Mouse (Mus musculus) kidney, adult 11 months (tissue): Measurements from ENCODE around the gene Gm38392.
"Not testable (repeated sequence)": the region's sequence is repeated elsewhere in the genome, so short reads cannot be mapped to it uniquely, and the experiment has no call there.

Experiments used
- DNase-seq: peaks from one replicate; pipeline ENCODE4 v3.0.0; 2022

The Gm38392 gene

DNA sequence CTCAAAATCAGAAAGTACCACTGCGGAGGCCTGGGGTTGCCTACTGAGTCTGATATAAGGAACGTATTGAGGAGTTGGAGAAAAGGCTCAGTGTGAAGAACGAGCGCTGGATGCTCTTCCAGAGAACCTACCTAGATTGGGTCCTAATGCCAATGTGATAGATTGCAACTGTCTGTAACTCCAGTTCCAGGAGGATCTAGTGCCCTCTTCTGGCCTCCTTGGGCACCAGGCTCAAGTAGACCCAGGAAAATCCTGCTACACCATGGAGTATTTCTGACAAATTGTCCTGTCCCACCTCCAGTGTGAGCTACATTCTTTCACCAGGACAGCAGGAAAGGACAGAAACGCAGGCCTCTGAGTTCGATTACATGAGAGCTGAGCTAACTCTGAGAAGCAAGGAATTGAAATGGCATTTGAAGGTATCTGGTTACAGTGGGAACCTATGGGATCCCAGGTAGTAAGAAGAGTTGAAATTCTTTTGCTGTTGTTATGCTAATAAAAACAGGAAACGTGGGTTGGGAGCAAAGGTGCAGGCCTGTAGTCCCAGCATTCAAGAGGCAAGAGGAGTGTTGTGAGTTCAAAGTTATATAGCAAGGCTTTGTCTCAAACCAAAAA, 10.4 kb downstream of the Gm38392 start:
- DNase-seq: no peak

DNA sequence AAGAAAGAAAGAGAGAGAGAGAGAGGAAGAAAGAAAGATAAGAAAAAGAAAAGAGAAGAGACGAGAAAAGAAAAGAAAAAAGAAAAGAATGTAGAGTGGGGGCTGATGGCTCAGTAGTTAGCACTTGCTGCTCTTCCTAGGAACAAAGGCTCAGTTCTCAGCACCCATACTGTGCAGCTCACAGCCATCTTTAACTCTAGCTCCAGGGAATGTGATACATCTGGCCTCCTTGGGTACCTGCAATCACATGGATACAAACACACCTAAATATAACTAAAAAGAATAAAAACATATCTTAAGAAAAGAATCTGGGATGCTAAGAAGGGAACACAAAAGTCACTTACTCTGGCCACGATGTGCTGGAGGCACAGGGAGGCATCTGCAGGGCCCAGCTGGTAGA, 10.9 kb downstream of the Gm38392 start:
- DNase-seq: no peak

DNA sequence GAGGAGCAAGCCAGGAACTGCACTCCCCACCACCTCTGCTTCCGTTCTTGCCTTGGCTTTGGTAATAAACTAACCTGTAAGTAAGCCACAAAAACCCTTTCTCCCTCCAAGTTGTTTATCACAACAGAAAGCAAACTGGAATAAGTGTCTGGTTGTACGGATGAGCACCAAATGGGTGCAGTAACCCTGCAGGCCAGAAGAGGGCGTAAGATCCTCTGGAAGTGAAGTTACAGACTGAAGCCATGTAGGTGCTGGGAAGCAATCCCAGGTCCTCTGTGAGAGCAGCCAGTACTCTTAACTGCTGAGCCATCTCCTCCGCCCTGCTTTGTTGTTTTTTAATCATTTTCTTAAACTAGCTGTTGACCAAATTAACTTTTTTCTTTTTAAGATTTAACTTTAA, 13.0 kb downstream of the Gm38392 start:
- no peak for DNase-seq

DNA sequence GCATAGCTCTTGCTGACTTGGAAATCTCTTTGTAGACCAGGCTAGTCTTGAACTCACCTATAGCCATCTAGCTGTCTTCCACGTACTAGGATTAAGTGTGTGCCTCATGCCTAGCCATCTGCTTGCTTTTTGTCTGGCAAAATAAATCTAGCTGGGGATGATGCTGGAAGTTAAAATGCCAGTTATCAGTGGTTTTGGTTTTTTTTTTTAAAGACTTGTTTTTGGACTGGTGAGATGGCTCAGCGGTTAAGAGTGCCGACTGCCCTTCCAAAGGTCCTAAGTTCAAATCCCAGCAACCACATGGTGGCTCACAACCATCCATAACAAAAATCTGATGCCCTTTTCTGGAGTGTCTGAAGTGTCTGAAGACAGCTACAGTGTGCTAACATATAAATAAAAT, 15.2 kb downstream of the Gm38392 start:
- no peak for DNase-seq

DNA sequence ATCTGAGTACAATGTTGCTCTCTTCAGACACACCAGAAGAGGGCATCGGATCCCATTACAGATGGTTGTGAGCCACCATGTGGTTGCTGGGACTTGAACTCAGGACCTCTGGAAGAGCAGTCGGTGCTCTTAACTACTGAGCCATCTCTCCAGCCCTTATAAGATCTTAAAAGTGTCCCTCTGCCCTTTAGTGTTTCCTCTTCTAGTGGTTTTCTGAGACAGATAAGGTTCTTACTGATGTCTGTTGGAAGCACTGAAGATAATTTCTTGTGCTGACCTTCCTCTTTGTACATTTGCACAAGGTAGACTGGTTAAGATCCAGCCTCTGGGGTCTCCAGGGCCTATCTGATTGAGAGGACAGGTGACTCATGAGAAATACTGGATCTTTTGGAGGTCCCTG, 15.7 kb downstream of the Gm38392 start:
- DNase-seq: not testable (repeated sequence)

DNA sequence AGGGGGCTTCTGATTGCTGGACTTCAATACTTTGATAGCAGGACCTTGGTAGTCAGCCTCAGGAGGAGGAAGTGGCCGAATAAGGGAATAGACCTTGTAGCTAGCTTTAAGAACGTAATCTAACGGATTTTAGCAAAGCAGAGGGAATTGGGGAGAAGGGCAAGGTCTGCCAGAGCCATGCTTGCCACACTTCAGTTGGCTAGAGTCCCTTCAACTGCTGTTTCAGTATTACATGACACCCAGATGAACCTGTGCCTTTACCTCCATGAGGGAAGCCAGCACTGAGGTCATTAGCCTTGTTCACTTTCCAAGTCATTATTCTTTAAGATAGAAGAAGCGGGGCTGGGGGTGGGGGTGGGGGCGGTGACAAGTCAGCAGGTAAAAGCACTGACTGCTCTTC, 18.0 kb downstream of the Gm38392 start:
- no peak for DNase-seq

DNA sequence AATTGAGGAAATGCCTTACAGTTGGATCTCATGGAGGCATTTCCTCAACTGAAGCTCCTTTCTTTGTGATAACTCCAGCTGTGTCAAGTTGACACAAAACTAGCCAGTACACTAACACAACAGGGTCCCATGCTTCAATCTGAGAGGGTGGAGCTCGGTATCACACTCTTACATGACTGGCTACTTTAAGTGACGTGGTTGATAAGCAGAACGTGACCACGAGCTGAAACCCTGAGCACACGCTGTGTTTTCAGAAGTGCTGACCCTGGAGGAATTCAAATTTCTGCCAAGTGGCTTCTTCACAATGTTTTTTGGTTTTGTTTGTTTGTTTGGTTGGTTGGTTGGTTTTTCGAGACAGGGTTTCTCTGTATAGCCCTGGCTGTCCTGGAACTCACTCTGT, 19.0 kb downstream of the Gm38392 start:
- not testable (repeated sequence) for DNase-seq

DNA sequence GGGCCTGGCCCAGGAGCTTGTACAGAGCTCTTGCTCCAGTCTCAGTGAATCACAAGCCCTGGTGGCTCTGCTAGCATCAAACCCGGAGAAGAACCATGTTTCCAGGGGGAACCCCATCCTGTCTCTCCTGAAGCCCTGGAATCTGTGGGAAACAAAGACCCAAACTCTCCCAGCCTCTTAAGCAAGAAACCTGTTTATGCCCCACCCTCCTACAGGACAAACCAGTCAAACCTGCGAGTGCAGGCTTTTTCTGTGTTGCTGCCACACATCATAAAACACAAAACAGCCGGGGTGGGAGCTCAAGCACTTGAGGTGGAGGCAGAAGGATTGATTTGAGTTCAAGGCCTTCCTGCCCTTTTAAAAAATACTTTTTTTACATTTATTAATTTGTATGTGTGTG, 24.7 kb downstream of the Gm38392 start:
- DNase-seq: no peak

DNA sequence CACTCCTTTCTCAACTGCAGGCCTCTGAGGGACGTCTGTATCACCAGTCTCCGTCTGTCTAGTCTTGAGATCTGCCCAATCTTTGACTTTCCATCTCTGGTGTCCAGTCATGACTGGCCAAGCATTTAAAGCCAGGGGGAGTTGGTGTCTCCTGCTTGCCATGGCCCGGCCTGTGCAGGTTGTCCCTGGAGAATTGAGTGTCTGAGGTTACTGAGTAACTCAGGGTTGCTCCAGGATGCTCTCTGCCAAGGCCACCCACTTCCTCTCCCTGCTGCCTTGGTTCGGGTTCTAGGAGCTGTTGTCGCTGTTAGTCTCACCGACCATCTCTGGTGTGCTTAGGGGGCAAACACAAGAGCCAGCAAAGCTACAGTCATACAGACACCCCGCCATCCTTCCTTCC, 30.6 kb downstream of the Gm38392 start:
- DNase-seq: no peak

DNA sequence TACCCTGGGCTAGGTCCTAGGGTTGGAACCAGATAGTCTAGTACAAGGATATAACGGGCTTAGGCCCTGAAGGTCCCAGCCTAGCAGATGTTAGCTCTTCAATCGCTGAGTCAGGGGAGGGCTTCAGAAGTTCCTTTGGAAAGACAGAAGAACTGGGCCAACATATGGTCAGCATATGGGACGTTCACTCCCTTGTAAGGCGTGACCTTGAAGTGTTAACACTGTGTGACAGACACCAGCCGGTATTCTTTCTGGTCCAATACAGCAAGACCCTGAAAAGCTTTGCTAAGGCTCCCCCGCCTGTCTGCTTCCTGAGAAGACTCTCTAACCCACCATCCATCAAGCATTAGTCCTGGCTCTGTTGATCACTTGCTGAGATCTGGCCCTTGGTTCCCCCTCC, 31.1 kb downstream of the Gm38392 start:
- no peak for DNase-seq

DNA sequence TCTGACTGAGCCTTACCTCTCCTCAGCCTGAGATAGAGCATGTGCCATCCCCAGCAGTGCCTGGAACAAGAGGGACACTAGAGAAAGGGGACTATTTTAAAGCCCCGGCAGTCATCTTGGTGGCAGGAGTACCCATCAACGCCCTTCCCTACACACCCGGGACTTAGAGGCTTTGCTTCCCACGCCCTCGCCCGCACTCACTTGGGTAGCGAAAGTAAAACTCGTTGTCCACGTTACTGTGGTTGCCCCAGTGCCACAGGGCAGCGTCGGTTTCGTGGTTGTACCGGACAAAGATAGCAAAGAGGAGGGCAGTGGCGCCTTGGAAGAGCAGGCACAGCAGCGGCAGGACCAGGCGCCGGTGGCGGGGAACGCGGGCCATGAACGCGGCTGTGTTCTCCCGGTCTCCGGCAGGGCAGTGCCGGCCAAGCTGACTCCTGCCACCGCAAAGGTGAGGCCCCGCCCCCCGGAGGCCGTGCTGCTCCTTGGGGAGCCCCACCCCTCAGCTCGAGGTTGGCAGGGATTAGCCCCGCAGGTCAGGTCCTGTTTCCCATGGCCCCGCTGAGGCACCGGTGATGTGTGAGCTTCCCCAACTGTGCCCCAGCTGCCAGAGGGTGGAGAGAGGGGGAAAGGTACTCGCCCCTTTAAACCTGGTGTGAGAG, 32.6 kb downstream of the Gm38392 start, which contains the start of gene Rhbg:
Gene Rhbg, minus strand, starts transcription at position 442 of the 659 bp plus-strand sequence.
- DNase-seq: peak; percentile 77

DNA sequence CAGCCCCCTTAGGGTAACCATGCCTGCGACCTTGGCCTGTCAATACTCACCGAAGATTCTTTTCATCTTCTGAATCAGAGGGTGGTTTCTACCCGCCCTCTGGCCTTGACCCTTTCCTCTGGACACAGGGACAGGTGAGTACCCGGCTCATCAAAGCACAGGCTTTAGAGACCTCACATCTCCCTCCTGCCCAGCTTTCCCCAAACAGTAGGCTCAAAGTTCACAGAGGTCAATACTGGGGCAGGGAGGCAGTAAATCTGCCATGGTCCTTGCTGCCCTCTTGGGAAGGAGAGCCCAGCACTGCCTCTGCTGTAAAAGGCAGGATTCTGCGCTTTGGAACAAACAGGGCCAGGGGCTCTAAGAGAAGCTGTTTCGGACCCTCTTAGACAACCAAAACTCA, 34.3 kb downstream of the Gm38392 start:
- no peak for DNase-seq

DNA sequence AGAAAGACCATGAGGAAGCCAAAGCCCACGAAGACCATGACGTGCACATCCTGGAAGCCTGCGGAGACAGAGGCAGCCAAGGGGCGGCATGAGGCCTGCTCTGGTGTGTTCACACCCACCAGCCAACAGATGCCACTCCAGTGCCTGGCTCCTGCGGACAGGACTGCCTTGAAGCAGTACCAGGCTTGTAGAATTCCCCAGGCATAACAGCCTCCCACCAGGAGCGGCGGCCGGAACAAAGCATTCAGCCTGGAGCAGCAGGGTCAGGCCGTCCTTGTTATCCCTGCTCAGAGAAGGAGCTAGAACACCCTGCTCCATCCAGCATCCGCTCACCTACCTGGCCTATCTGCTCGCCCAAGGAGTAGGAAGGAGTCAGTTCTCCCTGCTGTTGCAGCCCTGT, 38.6 kb downstream of the Gm38392 start:
- DNase-seq: no peak

DNA sequence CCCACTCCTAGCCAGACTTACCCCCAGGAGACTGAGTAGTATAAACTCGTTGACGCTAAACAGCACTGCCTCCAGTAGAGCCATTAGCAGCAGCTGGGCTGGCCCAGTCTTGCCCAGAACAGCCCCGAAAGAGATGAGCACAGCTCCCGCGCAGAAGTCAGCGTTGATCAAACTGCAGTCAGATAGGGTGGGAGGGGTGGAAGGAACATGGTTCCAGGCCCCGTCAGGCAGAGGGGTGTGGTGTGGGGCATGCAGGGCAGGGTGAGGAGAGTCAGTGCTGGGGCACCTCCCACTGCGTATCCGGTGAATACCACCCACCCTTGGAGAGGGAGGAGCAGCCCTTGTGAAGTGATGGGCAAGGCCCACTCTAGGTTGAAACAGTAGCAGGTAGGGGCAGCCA, 39.3 kb downstream of the Gm38392 start:
- DNase-seq: no peak

DNA sequence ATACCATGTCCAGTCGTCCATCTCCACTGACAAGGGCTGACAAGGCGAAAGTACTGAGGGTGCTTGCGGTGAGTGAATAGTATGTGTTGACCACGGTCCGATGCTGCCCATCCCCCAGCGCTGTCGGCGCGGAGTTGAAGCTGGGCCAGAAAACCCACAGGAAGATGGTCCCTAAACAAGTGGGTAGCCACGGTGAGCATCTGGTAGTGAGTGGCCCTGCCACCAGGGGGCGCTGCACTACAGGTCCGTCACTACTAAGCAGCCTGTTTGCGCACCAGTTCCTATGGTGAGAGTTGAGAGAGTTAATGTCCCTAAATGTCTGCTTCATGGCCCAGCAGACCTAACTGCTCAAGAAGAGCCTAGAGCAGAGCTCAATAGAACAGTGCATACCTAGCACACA, 41.2 kb downstream of the Gm38392 start:
- DNase-seq: peak; percentile 56

DNA sequence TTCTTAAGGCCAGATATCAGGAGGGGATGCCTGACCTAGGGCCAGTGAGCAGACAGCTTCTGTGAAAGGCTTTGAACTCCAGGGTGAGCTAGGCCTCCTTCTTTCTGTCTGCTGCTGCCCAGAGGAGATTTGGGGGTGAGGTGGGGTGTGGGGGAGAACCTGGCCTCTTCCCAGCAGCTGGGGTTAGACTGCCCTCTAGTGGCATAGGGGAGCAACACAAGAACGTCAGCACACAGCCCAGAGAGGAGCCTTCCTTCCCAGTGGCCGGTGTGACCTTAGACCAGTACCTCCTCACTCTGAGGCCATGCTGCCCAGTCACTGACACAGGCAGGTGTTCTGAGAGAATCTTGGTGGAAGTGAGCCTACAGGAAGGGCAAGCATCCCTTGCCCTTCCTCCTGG, 42.9 kb downstream of the Gm38392 start:
- DNase-seq: no peak

DNA sequence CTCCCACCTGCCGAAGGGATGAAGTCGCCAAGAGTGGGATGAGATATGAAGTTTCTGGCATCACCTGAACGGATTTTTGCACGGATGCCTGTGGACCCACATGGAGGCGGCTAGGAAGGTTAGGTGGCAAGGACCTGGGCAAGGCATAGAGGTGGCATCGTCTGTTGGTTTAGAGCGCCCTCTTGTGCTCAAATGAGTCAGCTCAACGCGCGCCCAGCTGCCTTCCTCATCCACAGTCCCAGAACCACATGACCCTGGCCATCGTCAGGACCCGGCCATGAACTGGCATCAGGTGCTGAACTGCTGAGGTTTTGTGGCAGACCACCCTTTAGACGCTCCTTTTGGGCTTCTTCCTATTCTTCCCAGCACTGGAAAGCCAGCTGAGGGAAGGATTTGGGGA, 44.5 kb downstream of the Gm38392 start:
- peak; percentile 58 for DNase-seq

DNA sequence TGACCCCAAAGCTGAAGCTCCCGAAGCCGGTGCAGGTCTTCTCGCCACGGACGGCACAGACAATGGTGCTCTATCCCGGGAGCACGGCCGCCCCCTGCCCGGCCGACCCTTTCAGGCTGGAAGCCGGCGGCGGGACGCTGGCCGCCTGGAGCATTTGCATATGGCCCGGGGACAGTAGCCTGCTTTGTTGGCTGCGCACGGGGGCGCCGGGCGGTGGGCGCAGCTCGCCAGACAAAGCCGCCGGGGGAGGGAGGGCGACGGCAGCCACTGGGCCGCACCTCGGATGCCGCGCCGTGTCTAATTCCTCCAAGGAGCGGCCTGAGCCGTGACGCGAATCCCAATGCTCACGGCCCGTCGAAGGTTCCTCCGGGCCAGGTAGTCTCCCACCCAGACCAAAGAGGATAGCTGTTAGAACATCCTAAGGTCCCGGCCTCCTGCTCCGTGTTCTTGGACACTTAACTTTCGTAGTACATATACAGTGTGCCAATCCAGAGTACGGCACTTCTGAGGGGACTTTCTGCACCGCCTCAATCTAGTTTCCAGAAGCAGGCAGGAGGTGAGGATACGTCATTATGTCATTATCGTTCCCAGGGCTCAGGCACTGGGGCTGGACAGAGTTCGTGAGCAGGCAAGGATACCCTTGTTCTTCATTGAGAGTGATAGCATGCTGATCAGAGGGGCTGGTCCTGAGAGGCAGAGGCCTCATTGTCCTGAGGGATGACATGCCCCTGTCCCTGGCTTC, 45.8 kb downstream of the Gm38392 start:
- no peak for DNase-seq

DNA sequence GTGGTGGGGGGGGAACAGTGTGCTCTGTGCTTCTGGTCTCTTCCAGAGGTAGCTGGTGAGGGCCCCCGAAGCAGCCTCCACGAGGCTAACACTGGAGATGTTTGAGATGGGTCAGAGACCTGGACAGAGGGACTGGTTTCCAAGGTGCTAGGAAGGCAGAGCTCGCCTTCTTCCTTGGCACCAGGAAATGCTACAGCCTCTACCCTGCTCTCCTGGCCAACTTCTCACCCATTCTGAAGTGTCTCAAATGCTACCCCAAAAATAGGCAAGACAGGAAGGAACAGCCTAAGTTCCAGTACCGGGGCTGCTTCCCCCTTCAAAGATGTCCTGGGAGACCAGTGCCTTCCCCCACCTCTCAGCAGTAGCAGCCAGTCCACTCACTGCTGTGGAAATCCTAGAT, 47.6 kb downstream of the Gm38392 start:
- no peak for DNase-seq

DNA sequence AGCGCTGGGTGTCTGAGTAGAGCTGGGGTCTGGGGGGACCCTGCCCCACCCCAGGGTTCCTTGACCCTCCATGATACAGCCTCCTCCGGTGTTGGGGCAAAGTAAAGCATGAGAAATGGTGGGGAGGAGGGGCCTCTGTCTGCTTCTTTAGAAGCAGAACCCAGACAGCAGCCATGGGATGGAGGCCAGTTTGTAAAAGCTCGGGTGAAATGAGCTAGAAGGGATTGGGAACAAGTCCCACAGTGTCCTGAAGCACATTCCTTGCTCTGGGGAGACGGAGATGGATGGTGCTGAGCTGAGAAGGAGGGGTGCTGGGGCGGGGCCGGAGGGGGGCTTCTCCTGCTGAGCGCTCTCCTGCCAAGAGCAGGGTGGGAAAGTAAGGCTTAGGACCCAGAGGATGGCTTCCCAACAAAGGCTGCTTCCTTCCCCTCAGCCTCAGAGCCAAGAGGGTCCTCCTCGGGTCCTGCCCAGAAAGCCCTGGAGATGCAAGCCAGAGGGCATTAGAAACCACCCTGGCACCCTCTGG, 48.1 kb downstream of the Gm38392 start:
- DNase-seq: no peak

DNA sequence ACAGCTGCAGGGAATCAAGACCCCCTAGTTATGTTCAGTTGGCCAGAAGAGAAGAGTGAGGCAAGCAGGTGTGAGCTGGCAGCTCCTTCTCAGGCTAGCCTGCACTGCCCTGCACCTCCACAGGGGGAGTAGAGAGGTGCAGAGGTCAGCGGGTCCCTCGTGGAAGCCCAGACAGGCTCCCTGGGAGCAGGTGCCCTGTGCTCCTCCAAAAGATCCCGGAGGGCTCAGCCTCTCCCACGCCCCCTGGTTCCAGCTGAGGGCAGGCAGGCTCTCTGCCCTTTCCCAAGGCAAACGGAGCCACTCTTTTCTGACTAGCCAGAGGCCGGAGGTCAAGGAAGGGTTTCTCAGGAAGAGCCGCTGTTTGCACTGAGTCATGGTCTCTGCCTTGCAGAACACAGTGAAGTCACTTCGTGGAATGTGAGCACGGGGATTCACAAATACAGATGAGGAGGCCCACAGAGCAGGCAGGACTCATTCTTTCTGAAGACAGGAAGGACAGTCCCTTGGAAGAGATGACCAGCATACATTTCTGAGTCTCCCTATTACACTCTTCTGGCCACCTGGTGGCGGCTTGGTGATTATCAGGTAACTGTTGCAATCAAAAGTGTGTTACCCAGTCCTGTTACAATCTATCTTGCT, 49.3 kb downstream of the Gm38392 start:
- DNase-seq: no peak

DNA sequence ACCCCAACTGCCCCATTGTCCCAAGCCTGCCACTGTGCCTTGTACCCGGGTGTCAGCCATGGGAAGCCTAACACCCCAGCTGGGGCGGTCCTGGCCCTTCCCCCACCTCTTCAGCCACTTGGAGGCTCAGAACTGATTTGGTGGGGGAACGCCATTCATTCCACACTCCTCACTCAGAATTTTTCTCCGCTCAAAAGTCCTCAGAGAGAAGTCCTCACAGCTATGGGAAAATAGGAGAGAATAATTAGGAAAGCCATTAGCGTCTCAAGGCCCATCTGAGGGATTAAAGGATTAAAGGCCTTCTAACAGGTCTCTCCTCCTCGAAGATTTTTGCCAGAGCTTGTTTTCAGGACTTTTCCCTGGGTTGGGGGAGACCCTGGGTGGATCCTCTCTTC, 49.9 kb downstream of the Gm38392 start:
- no peak for DNase-seq

DNA sequence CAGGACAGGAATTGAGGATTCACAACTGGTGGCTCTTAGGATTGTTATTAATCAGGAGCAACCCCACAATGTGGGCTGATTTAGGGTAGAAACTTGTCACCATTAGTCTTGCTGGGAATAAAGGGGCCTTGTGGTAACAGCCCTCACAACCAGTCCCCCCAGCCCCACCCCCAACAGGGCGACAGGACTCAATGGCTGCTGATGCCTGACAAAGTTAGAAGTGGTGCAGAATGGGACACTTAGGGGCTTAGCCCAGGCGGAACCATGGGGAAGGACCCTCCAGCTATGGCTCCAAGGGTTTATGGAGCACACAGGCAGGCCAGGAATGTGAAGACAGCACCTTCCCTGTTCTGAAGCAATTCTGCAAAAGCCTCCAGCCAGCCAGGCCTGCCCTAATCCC, 51.4 kb downstream of the Gm38392 start:
- no peak for DNase-seq

DNA sequence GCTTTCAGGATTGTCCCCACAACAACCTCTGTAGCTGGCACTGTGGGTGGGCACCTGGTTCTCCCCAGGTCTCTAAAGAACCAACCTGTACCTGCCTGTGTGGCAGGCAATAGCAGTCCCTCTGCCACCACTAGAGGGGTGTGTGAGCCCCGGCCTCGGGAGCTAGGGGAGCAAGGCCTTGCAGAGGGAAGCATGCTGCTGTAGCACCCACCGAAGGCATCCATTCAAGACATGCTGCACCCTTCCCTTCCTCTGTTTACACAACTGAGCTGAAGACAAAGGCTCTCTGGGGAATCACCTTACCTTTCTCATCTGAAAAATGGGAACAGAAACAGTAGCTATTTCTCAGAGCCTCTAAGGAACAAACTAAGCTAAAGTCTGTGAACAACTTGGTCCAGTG, 51.8 kb downstream of the Gm38392 start:
- DNase-seq: no peak
